Mouse (Mus musculus) neural tube, embryonic 13.5 days (tissue): ENCODE measurements around the gene Iqcn. TPM values are rescaled to one million over a fixed set of nuclear protein-coding genes. Genes with fewer than 3 reads are reported as not detected.

Experiments used
- ATAC-seq: fragments of 200-750 bp; cut with Nextera tagmentation; 2 replicates; pipeline ENCODE4 v1.8.0; 2017; ENCODE audit warnings: low read depth, mild to moderate bottlenecking, moderate TSS enrichment, moderate library complexity
- H3K27ac ChIP-seq: fragments of 300-500 bp; sonication (generic); replicated peaks from 2 replicates; pipeline ENCODE4 v1.5.1; 2015; ENCODE audit warnings: moderate library complexity, mild to moderate bottlenecking, inconsistent platforms
- H3K27me3 ChIP-seq: fragments of 300-500 bp; sonication (generic); 2 replicates; pipeline ENCODE4 v1.6.1; 2015; ENCODE audit warnings: mild to moderate bottlenecking, inconsistent platforms
- H3K36me3 ChIP-seq: fragments of 300-500 bp; sonication (generic); 2 replicates; pipeline ENCODE4 v1.6.1; 2015; ENCODE audit warnings: mild to moderate bottlenecking, inconsistent platforms
- H3K4me1 ChIP-seq: fragments of 300-500 bp; sonication (generic); replicated peaks from 2 replicates; pipeline ENCODE4 v1.6.1; 2015; ENCODE audit warnings: inconsistent platforms
- H3K4me2 ChIP-seq: fragments of 300-500 bp; sonication (generic); 2 replicates; pipeline ENCODE4 v1.6.1; 2015; ENCODE audit warnings: inconsistent platforms, mild to moderate bottlenecking, moderate library complexity
- H3K4me3 ChIP-seq: fragments of 300-500 bp; sonication (generic); 2 replicates; pipeline ENCODE4 v1.5.1; 2015; ENCODE audit warnings: mild to moderate bottlenecking, inconsistent platforms
- H3K9ac ChIP-seq: fragments of 300-500 bp; sonication (generic); 2 replicates; pipeline ENCODE4 v1.6.1; 2015; ENCODE audit warnings: moderate library complexity, mild to moderate bottlenecking, inconsistent platforms
- H3K9me3 ChIP-seq: fragments of 300-500 bp; sonication (generic); 2 replicates; pipeline ENCODE4 v1.6.1; 2016; ENCODE audit warnings: inconsistent platforms
- WGBS: fragments of 180-500 bp; shearing (Covaris S2); methylation state at CpG from one replicate; pipeline ENCODE4 v1.1.7; 2015; 5-methylcytosine and 5-hydroxymethylcytosine counted together
- polyA plus RNA-seq: library from polyadenylated mRNA; unstranded; fragments of >200 nt; fragmentation: Nextera tagmentation; extraction: Ambion mirVana; gene quantifications from 2 replicates; pipeline ENCODE4 v1.2.1, GENCODE M21; 2015

The Iqcn gene
- polyA plus RNA-seq, 1 experiment from 2014 or later: 0.17 TPM

DNA sequence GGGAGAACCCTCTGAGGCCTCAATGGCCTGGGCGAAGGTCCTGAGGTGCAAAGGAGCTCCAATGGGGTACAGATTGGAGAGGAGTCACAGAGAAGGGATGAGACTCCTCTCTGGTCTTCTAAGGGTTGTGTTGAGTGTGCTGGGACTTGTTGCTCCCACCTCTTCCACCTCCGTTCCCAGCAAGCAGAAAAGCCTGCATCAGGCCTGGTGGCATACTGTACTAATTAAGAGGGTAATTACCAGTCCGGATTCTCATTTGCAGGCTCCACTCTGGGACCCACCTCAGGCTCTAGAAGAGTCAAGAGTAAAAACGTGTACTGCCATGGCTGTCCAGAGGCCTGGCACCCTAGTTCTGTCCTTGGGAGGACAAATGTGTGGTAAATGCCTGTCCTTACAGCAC, 6.3 kb upstream of the Iqcn start:
- Histone ChIP-seq H3K4me3 (peak overlapping the region; percentile 23), H3K27me3 (no peaks in the 10 kb centered on the region), H3K4me2 (peak overlapping the region; percentile 60), H3K36me3 (0 out of 2 replicates have a peak, but pooled peaks cover under 1% of the 10 kb centered on the region), H3K9ac (peak overlapping the region; percentile 62), H3K27ac (peak overlapping the region; percentile 99), H3K9me3 (no peaks in the 10 kb centered on the region), H3K4me1 (peaks cover 55% of the 10 kb centered on the region)
- no peak for ATAC-seq
- WGBS: 37% methylated on average over 4 of the region's 4 CpGs

DNA sequence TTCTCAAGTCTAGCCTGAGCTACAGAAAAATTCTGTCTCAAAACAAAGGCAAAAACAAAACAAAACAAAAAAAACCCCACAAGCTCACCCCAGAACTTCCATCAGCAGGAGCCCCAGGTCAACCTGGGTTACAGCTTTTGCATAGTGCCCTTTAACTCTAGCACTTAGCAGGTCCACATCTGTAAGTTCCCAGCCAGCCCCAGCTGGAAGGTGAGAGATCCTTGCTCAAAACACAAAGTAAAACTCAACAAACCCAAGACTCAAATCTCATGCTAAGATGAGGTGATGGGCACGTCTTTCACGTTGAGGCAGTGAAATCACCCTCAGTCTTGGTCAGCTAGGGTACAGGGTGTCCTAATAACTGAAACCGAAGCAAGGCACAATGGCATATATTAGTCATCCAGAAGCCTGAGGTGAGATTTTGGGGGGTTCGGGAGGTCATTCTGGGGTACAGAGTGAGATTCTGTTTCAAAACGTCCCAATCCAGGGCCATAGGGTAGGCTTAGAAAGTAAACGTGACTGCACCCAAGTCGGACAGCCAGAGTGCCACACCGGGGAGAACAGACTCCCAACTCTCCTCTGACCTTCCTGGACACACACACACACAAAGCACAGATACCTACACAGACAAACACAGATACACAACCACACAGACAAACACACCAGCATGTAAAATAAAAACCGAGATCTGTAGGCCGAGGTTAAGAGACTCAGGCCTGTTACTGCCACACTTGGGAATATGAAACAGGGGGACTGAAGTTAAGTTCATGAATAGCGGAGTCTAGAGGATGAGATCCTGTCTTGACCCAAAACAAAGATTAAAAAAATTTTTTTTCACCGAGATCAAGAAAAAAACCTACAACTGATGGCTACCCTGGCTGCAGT, 5.6 kb upstream of the Iqcn start:
- 0 out of 2 replicates have a peak, but pooled peaks cover 7% of the 10 kb centered on the region for H3K36me3 ChIP-seq
- peak overlapping the region; percentile 99 for H3K27ac ChIP-seq
- H3K9me3 ChIP-seq: no peaks in the 10 kb centered on the region
- peak overlapping the region; percentile 60 for H3K4me2 ChIP-seq
- ATAC-seq: no peak
- peak overlapping the region; percentile 66 for H3K9ac ChIP-seq
- H3K4me1 ChIP-seq: peaks cover 55% of the 10 kb centered on the region
- WGBS: 76% methylated on average over 12 of the region's 12 CpGs
- no peaks in the 10 kb centered on the region for H3K27me3 ChIP-seq
- H3K4me3 ChIP-seq: peak overlapping the region; percentile 97

DNA sequence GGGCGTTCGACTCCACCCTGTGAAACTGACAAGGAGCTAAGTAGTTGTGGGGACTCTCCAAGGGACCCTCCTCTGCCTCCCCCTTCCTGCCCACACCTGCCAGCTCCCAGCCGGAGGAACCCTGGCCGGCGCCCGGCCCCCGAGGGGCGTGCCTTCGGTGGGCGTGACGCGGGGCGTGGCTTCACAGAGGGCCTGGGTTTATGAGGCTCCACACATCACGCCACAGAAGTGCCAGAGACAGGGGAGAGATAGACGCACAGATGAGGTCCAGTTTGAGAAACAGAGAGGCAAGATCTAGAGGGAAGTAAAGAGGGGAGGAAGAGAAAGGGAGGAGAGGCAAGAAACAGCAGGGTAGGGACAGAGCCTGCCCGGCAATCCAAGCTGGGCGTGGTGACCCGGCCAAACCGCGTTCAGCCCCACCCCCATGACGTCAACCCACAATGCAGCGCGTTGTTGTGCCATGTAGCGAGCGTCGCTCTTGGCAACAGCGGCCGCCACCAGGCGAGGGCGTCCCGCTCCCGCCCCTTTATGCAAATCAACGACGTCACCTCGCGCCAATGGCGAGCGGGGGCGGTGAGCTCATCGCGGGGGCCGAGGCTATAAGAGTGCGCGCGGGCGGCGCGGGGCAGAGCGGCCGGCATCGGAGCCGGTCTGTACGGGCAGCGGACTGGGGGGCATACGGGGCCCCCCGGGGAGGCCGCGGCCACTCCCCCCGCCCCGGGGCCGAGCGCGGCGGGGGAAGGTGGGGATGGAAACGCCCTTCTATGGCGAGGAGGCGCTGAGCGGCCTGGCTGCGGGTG, 4.7 kb upstream of the Iqcn start, which contains the start of gene Jund:
TSS of gene Jund (plus strand) at position 640 of the 800 bp plus-strand sequence.
- Histone ChIP-seq H3K36me3 (peaks cover 16% of the 10 kb centered on the region), H3K4me2 (peak within 1 kb of the TSS; percentile 89), H3K4me3 (peak within 1 kb of the TSS; percentile 97), H3K9ac (peak within 1 kb of the TSS; percentile 100), H3K27me3 (no peaks in the 10 kb centered on the region), H3K27ac (peak within 1 kb of the TSS; percentile 99), H3K9me3 (no peaks in the 10 kb centered on the region), H3K4me1 (peaks cover 63% of the 10 kb centered on the region)
- peak; percentile 88 for ATAC-seq
- WGBS: under 1% methylated on average over 69 of the region's 69 CpGs

DNA sequence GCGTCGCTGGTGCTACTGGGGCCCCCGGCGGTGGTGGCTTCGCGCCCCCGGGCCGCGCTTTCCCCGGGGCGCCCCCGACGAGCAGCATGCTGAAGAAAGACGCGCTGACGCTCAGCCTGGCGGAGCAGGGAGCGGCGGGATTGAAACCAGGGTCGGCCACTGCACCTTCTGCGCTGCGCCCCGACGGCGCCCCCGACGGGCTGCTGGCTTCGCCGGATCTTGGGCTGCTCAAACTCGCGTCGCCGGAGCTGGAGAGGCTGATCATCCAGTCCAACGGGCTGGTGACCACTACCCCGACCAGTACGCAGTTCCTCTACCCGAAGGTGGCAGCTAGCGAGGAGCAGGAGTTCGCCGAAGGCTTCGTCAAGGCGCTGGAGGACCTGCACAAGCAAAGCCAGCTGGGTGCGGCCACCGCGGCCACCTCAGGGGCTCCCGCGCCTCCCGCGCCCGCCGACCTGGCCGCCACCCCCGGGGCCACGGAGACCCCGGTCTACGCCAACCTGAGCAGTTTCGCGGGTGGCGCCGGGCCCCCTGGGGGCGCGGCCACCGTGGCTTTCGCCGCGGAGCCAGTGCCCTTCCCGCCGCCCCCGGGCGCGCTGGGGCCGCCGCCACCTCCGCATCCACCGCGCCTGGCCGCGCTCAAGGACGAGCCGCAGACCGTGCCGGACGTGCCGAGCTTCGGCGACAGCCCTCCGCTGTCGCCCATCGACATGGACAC, 4.0 kb upstream of the Iqcn start:
- Histone ChIP-seq H3K4me1 (peaks cover 71% of the 10 kb centered on the region), H3K9me3 (no peaks in the 10 kb centered on the region), H3K36me3 (peaks cover 23% of the 10 kb centered on the region), H3K9ac (peak overlapping the region; percentile 100), H3K27me3 (no peaks in the 10 kb centered on the region), H3K27ac (peak overlapping the region; percentile 99), H3K4me2 (peak overlapping the region; percentile 89), H3K4me3 (peak overlapping the region; percentile 97)
- under 1% methylated on average over 89 of the region's 89 CpGs for WGBS
- peak; percentile 25 for ATAC-seq

DNA sequence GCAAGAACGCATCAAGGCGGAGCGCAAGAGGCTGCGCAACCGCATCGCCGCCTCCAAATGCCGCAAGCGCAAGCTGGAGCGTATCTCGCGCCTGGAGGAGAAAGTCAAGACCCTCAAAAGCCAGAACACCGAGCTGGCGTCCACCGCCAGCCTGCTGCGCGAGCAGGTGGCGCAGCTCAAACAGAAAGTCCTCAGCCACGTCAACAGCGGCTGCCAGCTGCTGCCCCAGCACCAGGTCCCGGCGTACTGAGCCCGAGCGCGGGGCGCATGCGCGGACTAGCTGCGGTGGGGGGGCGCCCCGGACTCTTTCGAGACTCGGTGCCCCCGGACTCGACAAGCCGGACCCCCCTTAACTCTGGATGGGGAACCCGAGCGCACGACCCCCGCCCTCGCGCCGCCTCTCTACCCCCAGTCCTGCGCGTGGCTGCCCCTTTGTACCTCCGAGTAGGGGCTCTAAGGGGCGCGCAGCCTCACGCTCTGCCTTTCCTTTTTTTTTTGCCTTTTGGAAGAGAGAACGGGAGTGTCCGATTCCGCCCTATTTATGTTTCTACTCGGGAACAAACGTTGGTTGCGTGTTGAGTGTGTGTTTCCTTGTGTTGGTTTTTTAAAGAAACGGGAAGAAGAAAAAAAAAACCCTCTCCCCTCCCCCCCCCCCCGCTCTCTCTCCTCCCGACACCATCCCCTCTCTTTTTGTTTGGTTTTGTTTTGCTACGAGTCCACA, 3.3 kb upstream of the Iqcn start:
- Histone ChIP-seq H3K36me3 (peaks cover 24% of the 10 kb centered on the region), H3K27ac (peak overlapping the region; percentile 99), H3K9me3 (no peaks in the 10 kb centered on the region), H3K4me2 (peak overlapping the region; percentile 89), H3K4me1 (peaks cover 70% of the 10 kb centered on the region), H3K4me3 (peak overlapping the region; percentile 97), H3K9ac (peak overlapping the region; percentile 100), H3K27me3 (no peaks in the 10 kb centered on the region)
- 1% methylated on average over 58 of the region's 59 CpGs for WGBS
- 0 out of 2 replicates have a peak, but pooled peaks have one; percentile 4 for ATAC-seq

DNA sequence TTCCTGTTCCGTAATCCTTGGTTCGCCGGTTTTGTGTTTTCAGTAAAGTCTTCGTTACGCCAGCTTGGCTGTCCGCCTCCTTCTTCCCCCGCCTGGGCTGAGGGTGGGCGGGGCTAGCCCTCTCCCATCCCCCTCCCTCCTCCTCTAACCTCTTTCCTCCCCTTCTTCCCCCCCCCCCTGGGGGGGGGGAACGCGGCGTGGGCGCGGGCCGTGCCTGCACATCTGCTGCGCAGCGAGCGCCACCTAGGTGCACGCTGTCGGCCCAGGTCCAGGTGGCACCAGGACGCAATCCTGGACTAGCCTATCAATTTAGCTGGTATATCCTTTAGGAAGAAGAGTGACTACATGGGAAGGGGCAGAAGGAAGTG, 2.7 kb upstream of the Iqcn start:
- H3K27me3 ChIP-seq: no peaks in the 10 kb centered on the region
- H3K27ac ChIP-seq: peak overlapping the region; percentile 99
- H3K36me3 ChIP-seq: peaks cover 24% of the 10 kb centered on the region
- peaks cover 65% of the 10 kb centered on the region for H3K4me1 ChIP-seq
- WGBS: 0% methylated on average over 19 of the region's 20 CpGs
- peak; percentile 25 for ATAC-seq
- H3K4me3 ChIP-seq: peak overlapping the region; percentile 97
- peak overlapping the region; percentile 100 for H3K9ac ChIP-seq
- H3K9me3 ChIP-seq: no peaks in the 10 kb centered on the region
- peak overlapping the region; percentile 89 for H3K4me2 ChIP-seq

DNA sequence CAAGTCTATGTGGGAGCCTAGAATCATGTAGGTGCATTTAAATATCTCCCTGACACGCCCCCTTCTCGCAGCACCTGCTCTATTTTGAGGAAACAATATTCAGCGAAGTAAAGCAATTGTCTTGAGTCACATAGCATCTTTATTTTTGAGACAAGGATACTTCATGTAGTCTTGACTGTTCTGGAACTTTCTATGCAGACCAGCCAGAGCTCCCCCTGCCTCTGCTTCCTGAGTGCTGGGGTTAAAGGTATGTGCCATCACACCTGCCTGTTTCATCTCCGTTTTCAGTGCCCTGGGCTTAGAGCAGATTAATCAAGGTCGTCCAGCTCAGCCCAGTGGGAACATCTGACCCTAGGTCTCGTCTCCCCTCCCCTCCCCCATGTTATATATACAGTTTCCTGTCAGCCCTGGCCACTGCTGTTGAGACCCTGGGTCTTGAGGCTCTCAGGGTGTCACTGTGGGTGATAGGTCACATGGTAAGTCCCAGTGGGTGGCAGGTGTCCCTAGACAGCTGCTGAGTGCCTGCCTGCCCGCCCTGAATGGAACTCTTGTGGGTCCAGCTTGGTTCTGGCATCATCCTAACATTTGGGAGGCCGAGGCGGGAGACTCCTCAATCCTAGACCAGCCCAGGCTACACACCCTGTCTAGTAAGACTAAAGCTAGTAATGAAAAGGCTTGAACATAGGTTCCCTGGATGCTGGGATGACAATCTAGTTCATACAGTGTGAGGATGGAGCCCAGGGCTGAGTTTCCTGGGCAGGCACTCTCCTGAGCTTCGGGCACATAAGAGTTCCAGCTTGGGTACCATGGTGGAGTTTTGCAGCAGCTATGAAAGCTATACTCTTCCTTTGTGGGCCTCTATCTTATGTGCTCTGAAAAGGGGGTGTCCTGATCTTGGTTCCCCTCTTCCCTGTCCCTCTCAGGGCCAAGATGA, 1.9 kb upstream of the Iqcn start:
- peak overlapping the region; percentile 100 for H3K9ac ChIP-seq
- H3K4me2 ChIP-seq: peak overlapping the region; percentile 89
- H3K27ac ChIP-seq: peak overlapping the region; percentile 99
- peak overlapping the region; percentile 97 for H3K4me3 ChIP-seq
- 53% methylated on average over 10 of the region's 10 CpGs for WGBS
- H3K27me3 ChIP-seq: no peaks in the 10 kb centered on the region
- no peaks in the 10 kb centered on the region for H3K9me3 ChIP-seq
- no peak for ATAC-seq
- peaks cover 24% of the 10 kb centered on the region for H3K36me3 ChIP-seq
- H3K4me1 ChIP-seq: peaks cover 57% of the 10 kb centered on the region

DNA sequence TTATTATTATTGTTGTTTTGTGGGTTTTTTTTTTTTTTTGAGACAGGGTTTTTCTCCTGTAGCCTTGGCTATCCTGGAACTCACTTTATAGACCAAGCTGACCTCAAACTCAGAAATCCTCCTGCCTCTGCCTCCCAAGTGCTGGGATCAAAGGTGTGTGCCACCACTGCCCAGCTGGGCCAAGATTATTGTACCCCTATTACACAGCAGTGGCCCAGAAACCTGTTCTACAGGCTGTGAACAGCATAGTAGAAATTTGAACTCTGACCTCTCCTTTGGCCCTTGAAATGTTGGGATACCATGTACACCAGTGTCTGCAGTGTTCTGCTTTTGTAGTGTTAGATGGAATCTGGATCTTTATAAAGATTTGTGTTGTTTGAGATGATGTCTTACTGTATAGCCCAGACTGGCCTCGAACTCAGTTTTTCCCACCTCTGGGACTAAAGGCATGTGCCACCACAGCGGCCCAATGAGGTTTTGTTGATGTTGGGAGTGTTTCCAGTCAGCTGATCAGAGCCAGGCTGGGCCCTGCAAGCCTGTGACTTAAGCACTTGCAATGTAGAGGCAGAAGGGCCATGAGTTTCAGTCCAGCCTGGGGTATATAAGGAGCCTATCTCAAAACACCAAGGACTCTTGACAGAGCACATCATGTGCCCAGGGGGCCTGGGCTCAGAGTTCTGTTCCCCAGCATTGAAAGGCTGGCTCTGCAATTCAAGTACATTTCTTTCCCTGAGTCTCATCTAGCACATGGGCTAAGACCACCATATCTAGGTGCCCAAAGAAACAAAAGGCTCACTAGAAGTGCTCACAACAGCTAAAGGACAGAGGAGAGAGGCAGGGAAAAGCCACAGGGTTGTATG, 1.0 kb upstream of the Iqcn start:
- Histone ChIP-seq H3K4me3 (peak overlapping the region; percentile 97), H3K9ac (peak overlapping the region; percentile 100), H3K9me3 (no peaks in the 10 kb centered on the region), H3K27me3 (no peaks in the 10 kb centered on the region), H3K27ac (0 out of 2 replicates have a peak overlapping the region, but pooled peaks have one; percentile 24), H3K4me2 (peak overlapping the region; percentile 89), H3K36me3 (peaks cover 24% of the 10 kb centered on the region), H3K4me1 (peaks cover 48% of the 10 kb centered on the region)
- 86% methylated on average over 2 of the region's 2 CpGs for WGBS
- ATAC-seq: no peak

DNA sequence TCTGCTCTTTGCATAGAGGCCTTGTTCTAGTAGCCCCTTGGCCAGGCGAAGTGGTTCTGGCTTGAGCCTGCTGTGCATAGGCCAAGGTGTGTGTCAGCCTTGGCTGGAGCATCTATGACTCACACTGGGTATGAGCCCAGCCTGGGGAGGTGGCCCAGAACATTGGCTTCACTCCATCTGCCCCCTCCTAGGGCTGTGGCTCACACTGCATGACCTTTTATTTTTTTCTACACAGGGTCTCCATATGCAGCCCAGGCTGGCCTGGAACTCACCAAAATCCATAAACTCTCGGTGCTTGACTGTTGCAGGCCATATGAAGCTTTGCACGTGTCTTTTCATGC, 445 bp upstream of the Iqcn start:
- ATAC-seq: no peak
- Histone ChIP-seq H3K9ac (peak overlapping the region; percentile 100), H3K4me3 (peak overlapping the region; percentile 97; the same call in 1 of the 2 replicates), H3K4me1 (peaks cover 42% of the 10 kb centered on the region), H3K4me2 (peak overlapping the region; percentile 89), H3K36me3 (peaks cover 24% of the 10 kb centered on the region), H3K27me3 (no peaks in the 10 kb centered on the region), H3K27ac (0 out of 2 replicates have a peak overlapping the region, but pooled peaks have one; percentile 24), H3K9me3 (no peaks in the 10 kb centered on the region)
- 87% methylated on average over 3 of the region's 3 CpGs for WGBS

DNA sequence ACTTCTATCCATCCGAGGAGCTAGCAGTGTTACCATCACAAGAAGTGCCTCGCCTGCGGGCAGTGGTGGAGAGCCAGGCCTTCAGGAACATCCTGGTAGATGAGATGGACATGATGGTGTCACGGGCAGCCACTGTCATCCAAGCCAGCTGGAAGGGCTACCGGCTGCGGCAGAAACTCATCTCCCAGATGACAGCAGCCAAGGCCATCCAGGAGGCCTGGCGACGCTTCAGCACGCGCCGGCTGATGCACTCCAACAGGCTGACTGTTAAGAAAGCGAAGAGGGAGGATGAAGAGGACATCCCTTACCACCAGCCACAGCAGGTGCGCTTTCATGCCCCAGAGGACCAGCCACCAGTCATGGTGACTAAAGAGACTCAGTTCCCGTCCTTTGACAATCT, 5.0 kb downstream of the Iqcn start:
- Histone ChIP-seq H3K9ac (no peak overlapping the region), H3K9me3 (no peaks in the 10 kb centered on the region), H3K27me3 (no peaks in the 10 kb centered on the region), H3K27ac (no peak overlapping the region), H3K4me2 (no peak overlapping the region), H3K4me3 (no peak overlapping the region), H3K36me3 (peaks cover 17% of the 10 kb centered on the region), H3K4me1 (peaks cover 11% of the 10 kb centered on the region)
- ATAC-seq: no peak
- 91% methylated on average over 14 of the region's 14 CpGs for WGBS
